Mouse (Mus musculus) G1E (cell line): ENCODE measurements around the gene Magi2.

ENCODE experiments used
- CTCF ChIP-seq: IDR thresholded peaks from 2 replicates; pipeline ENCODE4 v1.5.1; 2012; ENCODE audit warnings: low read depth, low read length, inconsistent platforms, mixed read lengths
- GATA1 ChIP-seq: IDR thresholded peaks from 2 replicates; pipeline ENCODE4 v1.6.1; 2012; ENCODE audit warnings: borderline replicate concordance, low read length, inconsistent platforms, mixed read lengths
- GATA2 ChIP-seq: IDR thresholded peaks from 2 replicates; pipeline ENCODE4 v1.6.1; 2012; ENCODE audit warnings: low read depth, low read length, inconsistent platforms, borderline replicate concordance
- POLR2AphosphoS5 ChIP-seq: IDR thresholded peaks from 2 replicates; pipeline ENCODE4 v1.6.1; 2012; ENCODE audit warnings: low read depth, low read length, inconsistent platforms; ENCODE audit not compliant: insufficient replicate concordance
- TAL1 ChIP-seq: conservative IDR thresholded peaks from 2 replicates; pipeline ENCODE4 v1.6.1; 2012; ENCODE audit warnings: low read depth, low read length, inconsistent platforms, mixed read lengths

DNA sequence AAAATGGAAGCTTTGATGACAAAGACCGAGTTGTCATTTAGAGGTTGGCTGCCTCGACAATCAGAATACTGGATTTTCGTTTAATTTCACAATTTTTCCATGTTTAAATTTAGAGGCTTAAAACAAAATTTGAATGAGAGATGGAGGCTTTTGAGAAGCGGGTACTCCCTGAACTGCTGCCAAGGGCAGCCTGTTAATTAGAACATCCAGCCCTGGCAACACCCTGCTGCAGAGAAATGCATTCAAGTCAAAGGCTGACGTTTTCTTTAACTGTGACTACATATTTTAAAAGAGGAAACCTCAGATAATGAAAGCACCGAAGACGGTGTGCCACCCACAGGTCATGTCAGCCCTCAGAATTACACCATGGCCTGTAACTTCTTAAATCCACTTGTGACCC is 1415.4 kb downstream of the Magi2 start:
- TF ChIP-seq CTCF (no peak), GATA1 (no peak), POLR2AphosphoS5 (no peak), TAL1 (no peak), GATA2 (no peak)
